Mouse (Mus musculus) heart, postnatal 10 days (tissue): Measurements from ENCODE around the gene Lypd5. TPM values are rescaled to one million over a fixed set of nuclear protein-coding genes. Genes with fewer than 3 reads are reported as not detected.
"Not testable (repeated sequence)": the region's sequence is repeated elsewhere in the genome, so short reads cannot be mapped to it uniquely, and the experiment has no call there.

Experiments used
- DNase-seq, 2 experiments: peaks; one replicate each; pipeline ENCODE4 v3.0.0; 2021
- intact Hi-C: fragments of 180-260 bp; cut with DNase I; formaldehyde crosslinking; loops from one replicate; pipeline ENCODE4 v1.15.1; 2025
- total RNA-seq, 2 experiments: library from RNA; stranded (reverse); gene quantifications; 2 replicates each; pipeline ENCODE4 v1.2.3; 2021

Gene Lypd5
- total RNA-seq, 2 experiments from 2014 or later = not detected

DNA sequence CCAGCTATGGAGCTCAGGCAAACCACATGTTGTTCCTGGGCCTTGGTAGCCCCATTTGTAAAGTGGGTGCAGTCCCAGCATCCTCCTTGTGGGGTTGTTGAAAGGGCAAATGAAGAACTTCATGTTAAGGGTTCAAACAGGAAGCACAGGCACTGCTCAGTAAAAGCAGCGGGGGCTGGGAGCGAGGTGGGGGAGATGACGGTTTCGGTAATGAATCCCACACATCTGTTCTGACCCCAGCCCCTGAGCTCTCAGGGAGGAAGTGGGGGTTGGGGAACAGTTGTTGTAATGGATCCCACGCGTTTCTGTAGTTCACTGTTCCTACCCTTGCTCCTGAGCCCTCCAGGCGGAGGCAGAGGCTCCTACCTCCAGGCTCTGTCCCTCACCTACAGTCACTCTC, 30.9 kb downstream of the Lypd5 start:
- DNase-seq = no peak
- intact Hi-C loops = loop anchor here (10.0 kb wide), 1 partner anchor 415 kb away; no protein-coding TSS in a partner anchor

DNA sequence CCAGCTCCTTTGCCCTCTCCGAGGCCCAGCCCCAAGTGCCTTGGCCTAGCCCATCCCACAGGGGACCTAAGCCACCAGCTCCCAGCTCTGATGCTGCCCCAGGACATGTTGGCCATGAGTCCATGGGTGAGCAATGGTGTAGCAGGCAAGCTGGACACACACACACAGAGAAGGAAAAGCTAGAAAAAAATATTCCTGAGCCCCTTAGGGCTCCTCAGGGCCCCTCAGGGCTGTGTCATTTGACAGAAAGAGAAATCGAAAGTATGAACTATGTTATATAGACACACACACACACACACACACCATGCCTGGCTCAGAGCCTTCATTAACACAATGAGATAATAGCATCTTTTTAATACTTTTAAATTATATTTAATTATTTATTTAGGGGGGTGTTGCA, 31.4 kb downstream of the Lypd5 start:
- intact Hi-C loops = loop anchor here (10.0 kb wide), 1 partner anchor 416 kb away; no protein-coding TSS in a partner anchor

DNA sequence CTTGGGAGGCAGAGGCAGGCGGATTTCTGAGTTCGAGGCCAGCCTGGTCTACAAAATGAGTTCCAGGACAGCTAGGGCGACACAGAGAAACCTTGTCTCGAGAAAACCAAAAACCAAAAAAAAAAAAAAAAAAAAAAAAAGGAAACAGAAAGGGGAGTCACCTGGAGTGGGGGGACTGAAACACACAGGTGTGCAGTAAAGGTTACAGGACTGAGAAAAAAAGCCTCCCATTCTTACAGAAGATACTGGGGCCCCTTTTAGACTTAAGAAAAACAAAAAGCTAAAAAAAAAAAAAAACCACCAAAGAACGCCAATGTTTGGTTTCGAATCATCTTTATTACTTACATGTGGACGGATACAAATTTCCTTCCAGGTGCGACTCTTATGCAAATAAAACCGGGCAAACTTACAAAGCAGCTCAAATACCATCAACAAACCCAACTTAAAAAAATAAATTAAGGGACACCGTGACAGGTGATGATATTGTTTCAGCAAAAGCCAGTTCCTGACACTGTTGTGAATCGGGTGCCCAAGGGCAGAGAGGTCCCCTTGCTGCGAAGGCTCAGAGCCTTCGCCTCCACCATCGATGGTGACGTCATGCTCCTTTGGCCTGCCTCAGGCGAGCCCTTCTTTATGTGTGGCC, 33.9 kb downstream of the Lypd5 start:
- DNase-seq = no peak
- intact Hi-C loops = loop anchor here (10.0 kb wide), 1 partner anchor 418 kb away; no protein-coding TSS in a partner anchor

More for the DNA sequence above, 31.4 kb downstream of the Lypd5 start:
- DNase-seq = no peak

DNA sequence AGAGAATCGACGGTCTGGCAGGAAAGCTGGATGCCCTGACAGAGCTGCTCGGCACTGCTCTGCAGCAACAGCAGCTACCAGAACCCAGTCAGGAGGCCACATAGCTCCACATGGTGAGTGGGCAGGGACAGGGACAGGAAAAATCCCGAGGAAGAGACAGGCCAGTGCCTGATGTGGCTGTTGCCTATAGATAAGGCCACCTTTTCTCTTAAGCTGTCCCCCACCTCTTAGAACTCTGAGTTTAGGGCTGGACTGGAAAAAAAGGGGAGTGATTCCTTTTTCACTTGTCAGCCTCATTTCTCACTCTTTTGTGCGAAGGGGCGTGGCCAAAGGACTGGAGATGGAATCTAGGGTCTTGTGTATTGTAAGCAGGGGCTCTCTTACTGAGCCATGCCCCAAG, 35.1 kb downstream of the Lypd5 start:
- intact Hi-C loops = loop anchor here (2.0 to 10.0 kb wide), 2 partner anchors 47 to 419 kb away; no protein-coding TSS in a partner anchor
- DNase-seq = no peak

DNA sequence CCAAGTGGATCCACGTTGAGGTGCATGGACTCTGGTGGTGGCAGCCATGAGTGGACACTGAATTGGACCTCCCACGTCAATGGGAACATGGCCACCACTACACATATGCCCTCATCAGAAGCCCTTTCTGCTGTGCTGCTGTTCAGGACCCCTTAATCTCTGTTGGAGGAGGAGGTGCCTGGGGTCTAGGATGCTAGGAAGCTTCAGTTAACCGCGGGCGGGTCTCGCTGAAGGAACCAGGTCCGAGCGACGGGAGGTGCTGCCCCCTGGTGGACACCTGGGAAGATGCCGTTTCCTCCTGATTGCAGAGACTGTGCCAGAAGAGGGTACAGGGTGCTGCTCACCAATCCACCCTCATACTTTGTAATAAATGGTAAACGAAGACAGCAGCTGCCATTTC, 35.8 kb downstream of the Lypd5 start:
- intact Hi-C loops = loop anchor here (1.0 to 10.0 kb wide), 3 partner anchors 21 to 420 kb away; no protein-coding TSS in a partner anchor
- peak; percentile 60 to 80 for DNase-seq

DNA sequence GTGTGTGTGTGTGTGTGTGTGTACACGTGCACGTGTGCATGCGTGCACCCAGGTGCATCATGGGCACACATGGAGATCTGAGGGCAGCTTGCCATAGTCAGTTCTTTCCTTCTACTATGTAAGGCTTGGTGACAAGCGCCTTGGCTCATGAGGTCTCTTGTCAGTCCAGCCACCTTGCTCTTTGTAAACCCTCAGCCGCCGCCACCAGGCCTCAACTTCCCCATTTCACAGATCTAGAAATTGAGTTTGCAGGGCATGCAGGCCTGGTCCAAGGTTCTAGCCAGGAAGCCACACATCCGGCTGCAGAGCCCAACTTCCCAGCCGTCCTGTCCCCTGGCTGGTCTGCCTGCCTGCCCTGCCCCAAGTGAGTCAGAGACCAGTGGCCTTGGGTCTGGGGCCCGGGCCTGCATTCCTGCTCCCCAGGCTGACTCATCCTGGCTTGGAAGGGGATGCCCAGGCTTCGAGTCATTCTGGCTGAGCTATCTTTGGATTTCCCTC, 38.1 kb downstream of the Lypd5 start:
- intact Hi-C loops = loop anchor here (10.0 kb wide), 1 partner anchor 422 kb away; no protein-coding TSS in a partner anchor
- DNase-seq = peak; percentile 33 to 37

DNA sequence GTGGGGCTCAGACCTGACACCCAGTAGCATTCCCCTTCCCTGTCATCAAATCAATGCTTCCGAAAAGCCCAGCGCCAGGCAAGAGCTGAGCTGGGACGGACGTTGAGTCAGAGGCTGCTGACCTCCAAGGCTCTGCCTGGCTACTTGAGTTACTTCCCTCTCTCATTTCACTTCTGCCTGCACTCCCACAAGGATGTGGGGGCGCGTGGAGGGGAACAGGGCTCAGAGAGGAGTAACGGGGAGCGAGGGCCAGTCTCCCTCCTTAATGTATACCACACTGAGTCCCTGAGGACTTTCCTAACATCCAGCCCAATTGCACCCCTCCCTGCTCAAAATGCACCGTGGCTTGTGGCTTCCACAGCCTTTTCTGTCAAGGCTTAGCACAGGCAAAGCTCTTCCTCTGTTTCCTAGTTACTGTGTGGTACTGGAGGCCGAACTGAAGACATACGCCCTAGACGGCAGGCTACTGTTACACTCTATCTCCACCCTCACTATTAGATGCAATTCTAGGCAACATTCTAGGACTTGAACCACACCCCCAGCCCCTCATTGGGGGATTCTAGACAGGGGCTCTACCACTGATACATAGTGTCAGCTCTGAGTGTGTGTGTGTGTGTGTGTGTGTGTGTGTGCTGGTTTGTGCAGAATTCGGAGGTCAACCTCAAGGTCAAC, 40.7 kb downstream of the Lypd5 start:
- DNase-seq = no peak
- intact Hi-C loops = loop anchor here (10.0 kb wide), 2 partner anchors 255 to 425 kb away; partner anchors contain the start of gene Zfp235

DNA sequence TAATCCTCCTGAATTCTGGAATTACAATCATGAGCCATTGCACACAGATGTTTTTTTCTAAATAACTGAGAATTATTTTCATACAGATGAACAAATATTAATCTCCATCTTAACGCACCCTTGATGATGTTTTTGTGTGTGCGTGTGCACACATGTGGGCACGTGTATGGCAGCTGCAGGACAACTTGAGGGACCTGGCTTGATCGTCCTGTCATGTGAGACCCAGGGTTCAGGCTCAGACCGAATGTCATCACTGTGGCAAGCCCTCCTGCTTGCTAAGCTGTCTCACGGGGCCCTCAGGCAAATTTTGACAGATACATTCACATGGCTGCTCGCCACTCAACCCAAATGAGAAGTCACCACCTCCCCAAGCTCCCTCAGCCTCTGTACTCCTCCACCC, 41.5 kb downstream of the Lypd5 start:
- intact Hi-C loops = loop anchor here (10.0 kb wide), 1 partner anchor 256 kb away; the partner anchor contains the start of gene Zfp235
- no peak for DNase-seq

DNA sequence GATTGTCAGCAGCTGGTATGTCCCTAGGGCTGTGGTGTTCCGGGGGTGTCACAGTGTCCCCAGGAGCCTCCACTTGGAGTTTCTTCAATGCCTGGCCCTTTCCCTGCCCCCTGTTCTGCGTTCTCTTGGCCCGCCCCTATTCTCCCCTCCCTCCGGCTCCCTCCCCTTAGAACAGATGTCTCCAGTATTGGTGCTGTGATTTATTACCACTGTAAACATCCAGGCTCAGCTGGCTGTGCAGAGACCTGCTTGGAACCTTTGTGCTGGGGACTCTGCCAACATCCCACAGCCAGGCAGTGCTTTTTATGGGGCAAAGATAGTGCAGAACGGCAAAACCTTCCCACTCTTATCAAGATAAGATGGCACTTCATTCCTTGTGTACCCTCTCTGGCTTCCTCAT, 42.1 kb downstream of the Lypd5 start:
- intact Hi-C loops = loop anchor here (10.0 kb wide), 1 partner anchor 256 kb away; the partner anchor contains the start of gene Zfp235
- DNase-seq = no peak

DNA sequence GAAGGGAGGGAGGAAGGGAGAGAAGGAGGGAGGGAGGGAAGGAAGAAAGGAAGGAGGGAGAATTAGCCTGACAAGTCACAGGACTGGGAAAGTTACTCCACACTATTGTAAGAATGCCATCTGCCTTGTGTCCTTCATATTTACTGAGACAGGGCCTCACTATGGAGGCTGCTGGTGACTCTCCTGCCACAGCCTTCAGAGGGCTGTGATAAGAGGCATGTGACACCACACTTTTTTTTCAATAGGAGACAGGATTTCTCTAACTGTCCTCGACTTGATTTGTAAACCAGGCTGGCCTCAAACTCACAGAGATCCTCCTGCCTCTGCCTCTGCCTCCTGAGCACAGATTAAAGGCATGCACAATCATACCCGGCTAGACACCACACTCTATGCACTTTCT, 42.7 kb downstream of the Lypd5 start:
- intact Hi-C loops = loop anchor here (10.0 kb wide), 1 partner anchor 257 kb away; the partner anchor contains the start of gene Zfp235
- no peak for DNase-seq

DNA sequence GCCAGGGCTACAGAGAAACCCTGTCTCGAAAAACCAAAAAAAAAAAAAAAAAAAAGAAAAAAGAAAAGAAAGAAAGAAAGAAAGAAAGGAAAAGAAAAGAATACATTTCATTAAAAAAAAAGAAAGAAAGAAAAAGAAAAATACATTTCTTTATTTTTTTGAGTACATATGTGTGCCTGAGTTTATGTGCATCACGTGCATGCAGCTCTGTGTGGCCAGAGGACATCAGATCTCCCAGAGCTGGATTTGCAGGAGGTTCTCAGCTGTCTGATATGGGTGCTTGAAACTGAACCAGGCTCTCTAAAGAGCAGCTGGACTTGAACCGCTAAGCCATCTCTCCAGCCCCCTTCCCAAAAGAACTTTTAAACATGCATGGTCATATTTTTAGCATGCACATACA, 45.1 kb downstream of the Lypd5 start:
- intact Hi-C loops = loop anchor here (10.0 kb wide), 1 partner anchor 259 kb away; the partner anchor contains the start of gene Zfp235
- no peak for DNase-seq

DNA sequence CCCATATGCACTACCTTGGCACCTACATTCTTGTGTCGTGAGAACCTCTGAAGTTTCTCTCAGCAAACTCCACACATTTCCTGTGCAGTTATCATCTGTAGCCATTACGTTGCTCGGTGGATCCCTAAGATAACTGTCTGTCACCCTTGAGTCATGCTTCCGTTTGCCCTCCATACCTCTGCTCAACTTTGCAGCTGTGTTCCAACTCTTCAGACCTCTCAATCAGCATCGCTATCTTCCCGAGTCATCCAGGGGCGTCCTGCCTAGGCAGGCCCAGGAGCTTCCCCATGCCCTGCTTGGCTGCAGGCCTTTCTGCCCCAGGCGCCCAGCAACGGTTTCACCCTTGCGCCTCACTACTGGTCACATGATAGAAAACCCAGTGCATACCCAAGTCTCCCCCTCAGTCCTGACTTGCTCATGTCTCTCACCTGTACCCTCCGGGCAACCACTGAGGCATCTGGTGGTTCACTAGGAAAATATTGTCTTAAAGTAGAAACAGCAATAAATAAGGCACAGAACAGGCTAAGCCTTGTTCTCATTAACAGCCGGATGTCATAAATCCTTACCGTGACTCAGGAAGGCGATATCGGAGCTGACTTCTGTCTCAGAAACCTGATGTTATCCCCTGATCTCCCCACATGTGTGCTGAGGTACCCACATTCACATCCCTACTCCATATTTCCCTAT, 45.6 kb downstream of the Lypd5 start:
- no peak for DNase-seq
- intact Hi-C loops = loop anchor here (10.0 kb wide), 1 partner anchor 260 kb away; the partner anchor contains the start of gene Zfp235

DNA sequence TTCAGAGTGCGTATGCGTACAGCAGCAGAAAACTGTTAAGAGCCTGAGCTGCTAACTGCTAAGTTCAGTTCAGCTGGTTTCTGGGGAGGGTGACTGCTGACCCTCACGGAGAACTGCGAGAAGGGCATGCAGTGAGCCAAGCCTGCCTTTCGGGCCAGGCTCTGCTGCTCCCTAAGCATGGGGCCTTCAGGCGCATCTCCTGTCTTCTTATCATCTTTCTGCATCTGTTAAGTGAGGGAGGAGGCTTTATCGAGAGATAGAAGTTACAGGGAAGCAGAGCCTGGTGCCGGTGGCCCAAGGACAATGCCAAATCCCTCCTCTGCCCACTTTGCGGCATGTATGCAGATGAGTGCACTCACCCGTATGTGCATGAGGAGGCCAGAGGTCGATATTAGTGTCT, 47.8 kb downstream of the Lypd5 start:
- DNase-seq = no peak
- intact Hi-C loops = loop anchor here (10.0 kb wide), 1 partner anchor 262 kb away; the partner anchor contains the start of gene Zfp235

DNA sequence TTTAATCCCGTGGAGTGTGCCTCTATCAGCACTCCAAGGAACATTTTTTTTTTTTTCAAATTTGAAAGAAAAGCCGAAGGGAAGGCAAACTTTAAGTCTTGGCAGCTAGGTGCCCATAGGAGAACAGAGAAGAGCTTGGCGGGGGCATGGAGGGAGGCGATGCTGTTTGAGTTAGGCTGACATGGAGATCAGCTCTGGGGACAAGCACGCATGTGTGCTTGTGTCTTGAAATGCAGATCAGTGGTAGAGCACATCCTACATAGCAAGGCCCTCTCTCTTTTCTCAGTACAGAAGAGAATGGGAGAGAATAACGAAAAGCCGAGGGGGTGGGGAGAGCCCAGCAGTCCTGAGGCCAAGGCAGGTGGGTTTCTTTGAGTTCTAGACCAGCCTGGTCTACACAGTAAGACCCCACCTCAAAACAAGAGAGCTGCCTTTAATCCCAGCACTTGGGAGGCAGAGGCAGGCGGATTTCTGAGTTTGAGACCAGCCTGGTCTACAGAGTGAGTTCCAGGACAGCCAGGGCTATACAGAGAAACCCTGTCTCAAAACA, 49.4 kb downstream of the Lypd5 start:
- no peak for DNase-seq
- intact Hi-C loops = loop anchor here (10.0 kb wide), 1 partner anchor 264 kb away; the partner anchor contains the start of gene Zfp235

DNA sequence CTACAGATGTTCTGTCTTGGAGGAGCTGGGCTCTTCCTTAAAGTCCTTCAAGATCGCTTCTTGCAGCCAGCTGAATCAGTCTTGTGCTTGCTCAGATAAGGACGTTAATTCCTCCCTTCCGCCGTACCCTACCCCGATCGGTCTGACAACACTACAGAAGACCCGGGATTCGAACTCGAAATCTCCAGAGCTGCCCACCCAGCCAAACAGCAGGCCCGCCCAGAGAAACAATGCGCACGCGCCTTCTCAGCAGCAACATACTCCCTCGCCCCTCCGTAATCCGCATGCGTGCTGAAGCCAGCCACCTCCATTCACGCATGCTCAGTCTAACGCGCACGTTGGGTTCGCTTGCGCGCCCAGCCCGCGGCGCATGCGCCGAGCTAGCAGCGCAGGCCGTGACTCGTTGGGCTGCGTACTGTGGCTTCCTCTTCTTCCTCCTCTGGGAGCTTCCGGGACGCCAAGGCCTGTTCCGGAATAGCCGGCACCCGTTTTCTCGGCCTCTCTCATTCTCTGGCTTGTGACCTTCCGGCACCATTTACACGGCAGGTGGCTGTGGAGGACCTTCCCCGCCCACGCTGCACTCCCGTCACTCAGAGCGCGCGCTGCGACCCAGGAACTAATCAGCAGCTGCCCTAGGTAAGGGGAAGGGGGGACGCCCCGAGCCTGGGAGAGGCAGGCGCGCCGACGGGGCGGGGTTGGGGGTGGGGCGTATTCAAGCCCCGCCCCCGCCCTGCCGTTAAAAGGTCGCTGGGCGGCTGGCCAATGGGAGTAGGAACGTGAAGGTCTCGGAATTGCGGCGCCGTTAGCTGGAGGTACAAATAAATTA, 50.5 kb downstream of the Lypd5 start, which contains the start of gene Smg9:
Smg9 (plus strand) TSS at position 364 of the 826 bp plus-strand sequence.
- intact Hi-C loops = loop anchor here (10.0 kb wide), 1 partner anchor 265 kb away; the partner anchor contains the start of gene Zfp235
- DNase-seq = peak; percentile 98 to 99

DNA sequence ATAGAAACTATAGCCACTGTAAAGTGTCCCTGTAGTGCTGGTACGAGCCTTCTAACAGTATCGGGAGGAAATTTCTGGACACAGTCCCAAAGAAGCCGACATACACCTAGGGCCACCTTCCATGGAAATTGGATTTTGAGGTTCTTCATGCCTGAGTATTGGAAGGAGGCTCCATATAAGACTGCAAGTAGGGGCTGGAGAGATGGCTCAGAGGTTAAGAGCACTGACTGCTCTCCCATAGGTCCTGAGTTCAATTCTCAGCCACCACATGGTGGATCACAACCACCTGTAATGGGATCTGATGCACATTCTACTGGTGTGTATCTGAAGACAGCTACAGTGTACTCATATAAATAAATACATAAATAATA, 51.1 kb downstream of the Lypd5 start:
- intact Hi-C loops = no loop called here
- no peak for DNase-seq

DNA sequence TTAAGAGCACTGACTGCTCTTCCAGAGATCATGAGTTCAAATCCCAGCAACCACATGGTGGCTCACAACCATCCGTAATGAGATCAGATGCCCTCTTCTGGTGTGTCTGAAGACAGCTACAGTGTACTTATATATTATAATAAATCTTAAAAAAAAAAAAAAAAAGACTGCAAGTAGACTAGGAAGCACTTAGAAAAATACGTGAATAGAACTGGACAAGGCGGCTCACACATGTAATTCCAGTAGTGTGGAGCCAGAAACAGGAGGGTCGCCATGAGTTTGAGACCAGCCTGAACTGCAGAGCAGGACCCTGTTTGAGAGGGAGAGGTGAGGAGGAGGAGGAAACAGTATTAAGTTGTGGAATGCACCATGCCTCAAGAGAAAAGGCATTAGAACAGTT, 51.5 kb downstream of the Lypd5 start:
- DNase-seq, intact Hi-C loops: not testable (repeated sequence)

DNA sequence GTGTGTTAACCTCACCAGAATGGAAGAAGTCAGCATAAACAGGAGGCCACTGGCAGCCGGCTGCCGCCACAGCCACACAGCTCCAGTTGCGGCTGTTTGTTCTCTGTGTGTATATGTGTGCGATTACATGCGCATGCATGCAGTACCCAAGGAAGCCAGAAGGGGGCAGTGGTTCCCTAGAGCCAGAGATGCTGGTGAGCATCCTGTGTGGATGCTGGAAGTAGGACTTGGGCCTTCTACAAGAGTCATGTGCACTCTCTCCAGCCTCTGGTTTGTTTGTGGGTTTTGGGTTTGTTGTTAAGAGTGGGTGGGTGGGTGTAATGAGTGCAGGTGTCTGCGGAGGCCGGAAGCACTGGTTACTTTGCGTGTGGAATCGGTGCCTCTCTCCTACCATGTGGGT, 53.9 kb downstream of the Lypd5 start:
- DNase-seq = no peak
- intact Hi-C loops = no loop called here
